Mouse (Mus musculus): Measurements from ENCODE around the gene Patz1.

DNA sequence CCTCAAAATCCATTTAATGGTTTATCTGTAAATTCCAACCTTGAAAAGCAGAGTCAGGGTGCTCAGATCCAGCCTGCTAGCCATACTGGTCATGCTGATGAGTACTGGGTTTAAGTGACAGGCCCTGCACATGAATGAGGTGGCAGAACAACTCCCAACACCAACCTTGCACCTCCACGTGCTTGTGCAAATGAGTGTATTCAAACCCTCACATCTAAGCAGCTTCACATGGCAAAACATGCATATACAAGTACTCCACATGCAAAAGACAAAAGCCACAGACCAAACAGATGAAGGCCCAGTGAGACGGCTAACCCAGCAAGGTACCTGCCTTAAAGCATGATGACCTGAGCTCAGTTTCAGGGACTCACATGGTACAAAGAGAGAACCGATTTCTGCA lies 2.7 kb upstream of the Patz1 start:
- TF ChIP-seq GATA1 (IDR thresholded peaks at IDR 0.05; ENCODE audit: borderline replicate concordance, low read length), result no peak
- no peak for TF ChIP-seq FLI1 (IDR thresholded peaks at IDR 0.05; ENCODE audit: low read length)
